Mouse (Mus musculus): ENCODE data around the gene Gm21812.
"Not testable (repeated sequence)": the region's sequence is repeated elsewhere in the genome, so short reads cannot be mapped to it uniquely, and the experiment has no call there.

Gene Gm21812

DNA sequence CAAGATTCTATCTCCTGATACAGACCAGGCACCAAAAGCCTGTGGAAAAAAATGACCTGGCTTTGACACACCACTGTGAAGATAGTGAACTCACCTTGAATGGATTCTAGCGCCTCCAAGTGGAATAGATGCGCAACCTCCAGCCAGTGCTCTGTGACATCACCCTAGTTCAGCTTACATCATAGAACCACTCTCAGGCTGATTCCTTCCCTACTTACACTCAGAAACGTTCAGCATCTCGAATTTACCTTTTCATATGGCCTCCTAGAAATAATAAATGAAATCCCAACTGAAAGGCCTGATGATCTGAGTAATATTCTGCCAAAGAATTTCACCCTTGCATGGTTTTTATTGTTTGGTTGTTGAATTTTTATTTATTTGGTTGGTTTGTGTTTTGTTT, at the start of gene Gm21812:
Gene Gm21812, minus strand, starts transcription at position 101 of the 400 bp plus-strand sequence.
- DNase-seq, result not testable (repeated sequence)

Data from kidney, postnatal 25 days (tissue).